Comparison of ENCODE assay signal across 20 mouse cellular contexts in genomic region chr3:115844566-115844965, GRCm38 (mm10). TPM values are rescaled to one million over a fixed set of nuclear protein-coding genes. Genes with fewer than 3 reads are reported as not detected.
DNase-seq lines count a peak whose midpoint lies in the region; ATAC-seq and TF ChIP-seq lines count a peak whose summit lies in the region.
"Had no signal": no experiment of that assay in that cellular context is flagged by ENCODE, and none has a peak within 500 bp of the region (broad histone marks: within the 10 kb centered on the region; RNA-seq: fewer than 3 reads in every experiment).

No protein-coding gene starts in this region.

- no peaks in the 10 kb centered on the region for H3K36me3 ChIP-seq in forebrain, embryonic 13.5 days (ENCODE audit: poor library complexity, severe bottlenecking)
- H3K36me3 ChIP-seq in stomach, postnatal 0 days (ENCODE audit: control insufficient read depth, insufficient read depth, low read length) = no peaks in the 10 kb centered on the region
- H3K36me3 ChIP-seq: embryonic facial prominence, embryonic 15.5 days; heart, embryonic 12.5 days; liver, embryonic 13.5 days; lung, embryonic 15.5 days; stomach, embryonic 15.5 days had no signal

- 24% methylated on average over 3 of the region's 3 CpGs for WGBS in forebrain, embryonic 13.5 days
- 68% methylated on average over 3 of the region's 3 CpGs for WGBS in stomach, postnatal 0 days

- H3K27me3 ChIP-seq in forebrain, embryonic 13.5 days = no peaks in the 10 kb centered on the region
- H3K27me3 ChIP-seq in stomach, postnatal 0 days (ENCODE audit: control insufficient read depth, insufficient read depth, low read length) = no peaks in the 10 kb centered on the region
- H3K27me3 ChIP-seq: CH12.LX; embryonic facial prominence, embryonic 15.5 days; heart, embryonic 12.5 days; liver, embryonic 13.5 days; lung, embryonic 15.5 days; stomach, embryonic 15.5 days had no signal

- peaks cover 23% of the 10 kb centered on the region for H3K4me1 ChIP-seq in forebrain, embryonic 13.5 days
- H3K4me1 ChIP-seq in stomach, postnatal 0 days (replicated peaks; ENCODE audit: control insufficient read depth, insufficient read depth) = no peaks in the 10 kb centered on the region
- H3K4me1 ChIP-seq: embryonic facial prominence, embryonic 15.5 days; heart, embryonic 12.5 days; liver, embryonic 13.5 days; lung, embryonic 15.5 days; stomach, embryonic 15.5 days had no signal

- no peak for TF ChIP-seq CTCF in layer of hippocampus, adult 2 months (conservative IDR thresholded peaks at IDR 0.05)
- TF ChIP-seq CTCF in stomach, postnatal 0 days (IDR thresholded peaks at IDR 0.05; ENCODE audit: low read depth) = no peak

- DNase-seq in cerebellum, adult 9-10 months = peak; percentile 20
- DNase-seq in cerebellum, postnatal 14 days = no peak
- peak in 1 of 2 experiments; percentile 63 for DNase-seq in layer of hippocampus, adult 2 months (ENCODE audit: low spot score in 2 of 2)
- DNase-seq in layer of hippocampus, postnatal 25 days (ENCODE audit: extremely low spot score in 1 of 2, low spot score in 1 of 2) = no peak
- peak; percentile 71 for DNase-seq in Muller cell, postnatal 12 days (ENCODE audit: inconsistent ontology term)
- no peak for DNase-seq in stomach, postnatal 0 days (ENCODE audit: low spot score)
- DNase-seq: adrenal gland, postnatal 10 days; gastrocnemius, postnatal 25 days; heart, postnatal 36 days; kidney, adult 2 months; kidney, postnatal 14 days; liver, embryonic 13.5 days; midbrain, embryonic 14.5 days had no signal

- no peak overlapping the region for H3K4me3 ChIP-seq in layer of hippocampus, adult 2 months
- no peak overlapping the region for H3K4me3 ChIP-seq in forebrain, embryonic 13.5 days
- no peak overlapping the region for H3K4me3 ChIP-seq in stomach, postnatal 0 days (ENCODE audit: low read depth, low read length)
- H3K4me3 ChIP-seq: embryonic facial prominence, embryonic 15.5 days; heart, embryonic 12.5 days; liver, embryonic 13.5 days; lung, embryonic 15.5 days; stomach, embryonic 15.5 days had no signal

- ATAC-seq in forebrain, embryonic 13.5 days = peak; percentile 70
- no peak for ATAC-seq in granulocyte monocyte progenitor cell, adult 5-6 weeks (replicated peaks; ENCODE audit: poor library complexity, severe bottlenecking)
- ATAC-seq in stomach, postnatal 0 days (ENCODE audit: low FRiP score, low TSS enrichment) = no peak

- no peaks in the 10 kb centered on the region for H3K9me3 ChIP-seq in forebrain, embryonic 13.5 days (replicated peaks)
- H3K9me3 ChIP-seq in stomach, postnatal 0 days (ENCODE audit: control insufficient read depth, low read length) = no peaks in the 10 kb centered on the region
- H3K9me3 ChIP-seq: embryonic facial prominence, embryonic 15.5 days; liver, embryonic 13.5 days; lung, embryonic 15.5 days; stomach, embryonic 15.5 days had no signal

- peak overlapping the region; percentile 83 for H3K27ac ChIP-seq in layer of hippocampus, adult 2 months
- peak overlapping the region; percentile 11; the same call in 1 of the 2 replicates for H3K27ac ChIP-seq in forebrain, embryonic 13.5 days
- H3K27ac ChIP-seq in stomach, postnatal 0 days (replicated peaks) = no peak overlapping the region
- H3K27ac ChIP-seq: embryonic facial prominence, embryonic 15.5 days; liver, embryonic 13.5 days; lung, embryonic 15.5 days; stomach, embryonic 15.5 days had no signal

- H3K9ac ChIP-seq in forebrain, embryonic 13.5 days = no peak overlapping the region
- H3K9ac ChIP-seq in stomach, postnatal 0 days (ENCODE audit: low read length) = no peak overlapping the region
- H3K9ac ChIP-seq: embryonic facial prominence, embryonic 15.5 days; heart, embryonic 12.5 days; liver, embryonic 13.5 days; lung, embryonic 15.5 days; stomach, embryonic 15.5 days had no signal

- H3K4me2 ChIP-seq in forebrain, embryonic 13.5 days = no peak overlapping the region
- no peak overlapping the region for H3K4me2 ChIP-seq in stomach, postnatal 0 days (replicated peaks; ENCODE audit: low read depth)
- H3K4me2 ChIP-seq: embryonic facial prominence, embryonic 15.5 days; heart, embryonic 12.5 days; liver, embryonic 13.5 days; lung, embryonic 15.5 days; stomach, embryonic 15.5 days had no signal

- TF ChIP-seq EP300 in stomach, postnatal 0 days (optimal IDR thresholded peaks at IDR 0.05) = no peak

RNA-seq across cellular contexts. Expression of gene Dph5, which starts 43.1 kb away (rescaled TPM):
- total RNA-seq in layer of hippocampus, adult 2 months (2021) = 10 to 100 TPM; 13.1 to 16.2 TPM
- 10 to 100 TPM; 13.3 to 14.3 TPM for total RNA-seq in layer of hippocampus, postnatal 25 days (2021)
- polyA plus RNA-seq in forebrain, embryonic 13.5 days (2015; fragmentation: Nextera tagmentation; extraction: Ambion mirVana) = 29.8 and 30.2 TPM in 2 replicates
- total RNA-seq in granulocyte monocyte progenitor cell, adult 5-6 weeks (2014; fragmentation: Nextera tagmentation) = 30.6 and 36.2 TPM in 2 replicates
- 50.4 and 58.8 TPM in 2 replicates for total RNA-seq in granulocyte monocyte progenitor cell, adult 5-6 weeks (2017)
- polyA plus RNA-seq in stomach, postnatal 0 days (2015; fragmentation: Nextera tagmentation; extraction: Ambion mirVana) = 18.2 and 20.4 TPM in 2 replicates

Comparison
In these comparisons a context has a peak if more than half of its experiments do, and no peak if none do; other contexts are left out.
1. DNase-seq: peak in cerebellum, adult 9-10 months (single experiment) and Muller cell, postnatal 12 days (single experiment); none in cerebellum, postnatal 14 days (0 of 2), layer of hippocampus, postnatal 25 days (0 of 2) and stomach, postnatal 0 days (single experiment).